Mouse (Mus musculus) forebrain, embryonic 16.5 days (tissue): ENCODE measurements around the gene Dnajc6. TPM values are rescaled to one million over a fixed set of nuclear protein-coding genes. Genes with fewer than 3 reads are reported as not detected.

ENCODE experiments used
- ATAC-seq: fragments of 200-750 bp; cut with Nextera tagmentation; 2 replicates; pipeline ENCODE4 v1.8.0; 2017; ENCODE audit warnings: mild to moderate bottlenecking, moderate library complexity
- H3K27ac ChIP-seq: fragments of 300-500 bp; sonication (generic); 2 replicates; pipeline ENCODE4 v1.5.1; 2014; ENCODE audit warnings: low read length, control low read depth
- H3K27me3 ChIP-seq: fragments of 300-500 bp; sonication (generic); replicated peaks from 2 replicates; pipeline ENCODE4 v1.6.1; 2014; ENCODE audit warnings: low read length; ENCODE audit not compliant: control insufficient read depth, insufficient read depth
- H3K36me3 ChIP-seq: fragments of 300-500 bp; sonication (generic); 2 replicates; pipeline ENCODE4 v1.6.1; 2014; ENCODE audit not compliant: control insufficient read depth, insufficient read depth
- H3K4me1 ChIP-seq: fragments of 300-500 bp; sonication (generic); replicated peaks from 2 replicates; pipeline ENCODE4 v1.6.1; 2014; ENCODE audit warnings: low read length; ENCODE audit not compliant: control insufficient read depth, insufficient read depth
- H3K4me2 ChIP-seq: fragments of 300-500 bp; sonication (generic); 2 replicates; pipeline ENCODE4 v1.6.1; 2014; ENCODE audit warnings: mild to moderate bottlenecking, low read length, control low read depth
- H3K4me3 ChIP-seq: fragments of 300-500 bp; sonication (generic); replicated peaks from 2 replicates; pipeline ENCODE4 v1.5.1; 2014; ENCODE audit warnings: mild to moderate bottlenecking, low read length, control low read depth
- H3K9ac ChIP-seq: fragments of 300-500 bp; sonication (generic); replicated peaks from 2 replicates; pipeline ENCODE4 v1.6.1; 2014; ENCODE audit warnings: low read depth, low read length, control low read depth
- H3K9me3 ChIP-seq: fragments of 300-500 bp; sonication (generic); 2 replicates; pipeline ENCODE4 v1.6.1; 2016; ENCODE audit warnings: low read length; ENCODE audit not compliant: control insufficient read depth
- WGBS: fragments of 180-500 bp; shearing (Covaris S2); extraction: QIAGEN DNeasy Blood & Tissue Kit; methylation state at CpG from one replicate; pipeline ENCODE4 v1.1.7; 2014; 5-methylcytosine and 5-hydroxymethylcytosine counted together
- polyA plus RNA-seq: library from polyadenylated mRNA; unstranded; fragments of >200 nt; fragmentation: Nextera tagmentation; extraction: Ambion mirVana; gene quantifications from 2 replicates; pipeline ENCODE4 v1.2.1, GENCODE M21; 2015

Dnajc6 gene
- polyA plus RNA-seq, 1 experiment from 2014 or later = 34.6 TPM

GRCm38 (mm10) chr4:101674790-101675189 lies 178.3 kb downstream of the Dnajc6 start:
- WGBS = 76% methylated on average over 5 of the region's 5 CpGs
- ATAC-seq = no peak
- Histone ChIP-seq H3K4me3 (no peak overlapping the region), H3K9ac (no peak overlapping the region), H3K27me3 (no peaks in the 10 kb centered on the region), H3K9me3 (no peaks in the 10 kb centered on the region), H3K36me3 (no peaks in the 10 kb centered on the region), H3K4me2 (no peak overlapping the region), H3K27ac (no peak overlapping the region), H3K4me1 (no peaks in the 10 kb centered on the region)

- no peak overlapping the region for H3K9ac ChIP-seq
- H3K27me3 ChIP-seq = no peaks in the 10 kb centered on the region
- WGBS = 88% methylated on average over 4 of the region's 4 CpGs
- H3K27ac ChIP-seq = no peak overlapping the region
- no peaks in the 10 kb centered on the region for H3K9me3 ChIP-seq
- H3K4me1 ChIP-seq = no peaks in the 10 kb centered on the region
- no peak for ATAC-seq
- H3K4me3 ChIP-seq = no peak overlapping the region
- no peak overlapping the region for H3K4me2 ChIP-seq
- no peaks in the 10 kb centered on the region for H3K36me3 ChIP-seq
These were observed 179.3 kb downstream of the Dnajc6 start for GRCm38 (mm10) chr4:101675726-101676125.

- Histone ChIP-seq H3K9ac (no peak overlapping the region), H3K4me3 (no peak overlapping the region), H3K4me1 (no peaks in the 10 kb centered on the region), H3K4me2 (no peak overlapping the region), H3K27me3 (no peaks in the 10 kb centered on the region), H3K27ac (no peak overlapping the region), H3K36me3 (no peaks in the 10 kb centered on the region), H3K9me3 (no peaks in the 10 kb centered on the region)
- WGBS = 90% methylated on average over 4 of the region's 4 CpGs
- no peak for ATAC-seq
These were observed 186.2 kb downstream of the Dnajc6 start for GRCm38 (mm10) chr4:101682620-101683019.

- no peak overlapping the region for H3K4me3 ChIP-seq
- no peak for ATAC-seq
- H3K4me2 ChIP-seq = no peak overlapping the region
- no peaks in the 10 kb centered on the region for H3K27me3 ChIP-seq
- no peak overlapping the region for H3K9ac ChIP-seq
- H3K4me1 ChIP-seq = no peaks in the 10 kb centered on the region
- H3K36me3 ChIP-seq = no peaks in the 10 kb centered on the region
- no peak overlapping the region for H3K27ac ChIP-seq
- 89% methylated on average over 3 of the region's 3 CpGs for WGBS
- H3K9me3 ChIP-seq = no peaks in the 10 kb centered on the region
These were observed 186.6 kb downstream of the Dnajc6 start for GRCm38 (mm10) chr4:101683086-101683485.

- no peaks in the 10 kb centered on the region for H3K36me3 ChIP-seq
- no peaks in the 10 kb centered on the region for H3K9me3 ChIP-seq
- no peak overlapping the region for H3K27ac ChIP-seq
- 87% methylated on average over 3 of the region's 3 CpGs for WGBS
- no peaks in the 10 kb centered on the region for H3K4me1 ChIP-seq
- no peaks in the 10 kb centered on the region for H3K27me3 ChIP-seq
- no peak for ATAC-seq
- H3K9ac ChIP-seq = no peak overlapping the region
- H3K4me2 ChIP-seq = no peak overlapping the region
- no peak overlapping the region for H3K4me3 ChIP-seq
These were observed 188.4 kb downstream of the Dnajc6 start for GRCm38 (mm10) chr4:101684821-101685220.

GRCm38 (mm10) chr4:101686227-101686810 lies 189.9 kb downstream of the Dnajc6 start:
- no peak for ATAC-seq
- no peak overlapping the region for H3K4me3 ChIP-seq
- H3K4me1 ChIP-seq = no peaks in the 10 kb centered on the region
- no peaks in the 10 kb centered on the region for H3K27me3 ChIP-seq
- H3K36me3 ChIP-seq = no peaks in the 10 kb centered on the region
- 82% methylated on average over 13 of the region's 13 CpGs for WGBS
- H3K27ac ChIP-seq = no peak overlapping the region
- no peaks in the 10 kb centered on the region for H3K9me3 ChIP-seq
- no peak overlapping the region for H3K9ac ChIP-seq
- no peak overlapping the region for H3K4me2 ChIP-seq

- Histone ChIP-seq H3K9ac (no peak overlapping the region), H3K4me2 (no peak overlapping the region), H3K4me1 (no peaks in the 10 kb centered on the region), H3K9me3 (no peaks in the 10 kb centered on the region), H3K4me3 (no peak overlapping the region), H3K27me3 (no peaks in the 10 kb centered on the region), H3K36me3 (no peaks in the 10 kb centered on the region), H3K27ac (no peak overlapping the region)
- ATAC-seq = no peak
- WGBS = 93% methylated on average over 4 of the region's 4 CpGs
These were observed 192.8 kb downstream of the Dnajc6 start for GRCm38 (mm10) chr4:101689241-101689640.

GRCm38 (mm10) chr4:101689645-101690044 lies 193.2 kb downstream of the Dnajc6 start:
- WGBS = 80% methylated on average over 5 of the region's 5 CpGs

More at GRCm38 (mm10) chr4:101689645-101690044, 193.2 kb downstream of the Dnajc6 start:
- Histone ChIP-seq H3K36me3 (no peaks in the 10 kb centered on the region), H3K4me1 (no peaks in the 10 kb centered on the region), H3K4me3 (no peak overlapping the region), H3K9ac (no peak overlapping the region), H3K27ac (no peak overlapping the region), H3K27me3 (no peaks in the 10 kb centered on the region), H3K9me3 (no peaks in the 10 kb centered on the region), H3K4me2 (no peak overlapping the region)
- no peak for ATAC-seq
